Mouse (Mus musculus) CD4-positive naive resting alpha-beta T cell, adult 76 days (primary cell): Measurements from ENCODE around the gene Gm8334. TPM values are rescaled to one million over a fixed set of nuclear protein-coding genes. Genes with fewer than 3 reads are reported as not detected.

ENCODE experiments used
- total RNA-seq: library from RNA; stranded (reverse); gene quantifications from one replicate; pipeline ENCODE4 v1.2.4, GENCODE M21; 2023

Gm8334 gene
- not detected for total RNA-seq

GRCm38 (mm10) chrX:148615053-148615452, at the start of gene Gm8334:
TSS of gene Gm8334 (minus strand) at chrX:148615153.

DNA sequence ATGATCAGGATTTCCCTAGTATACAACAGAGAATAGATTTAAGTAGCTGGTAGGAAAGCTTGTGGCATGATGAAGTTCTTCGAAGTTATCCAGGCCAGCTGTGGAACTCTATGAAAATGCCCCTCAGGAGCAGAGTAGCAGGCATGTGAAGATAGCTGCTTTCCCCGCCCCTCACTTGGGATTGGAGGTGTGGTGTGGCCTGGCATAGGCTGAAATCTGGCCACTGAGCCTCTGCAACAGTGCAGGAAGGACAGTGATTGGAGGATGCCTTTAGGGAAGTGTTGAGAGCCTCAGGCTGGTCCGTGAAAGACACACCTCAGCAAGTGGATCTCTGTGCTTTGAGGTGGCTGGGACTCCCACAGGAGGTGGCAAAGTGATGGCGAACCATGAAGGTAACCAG, 48.3 kb upstream of the Gm8334 start, which contains the start of gene Gm15127:
Gene Gm15127, plus strand, starts transcription at position 301 of the 400 bp plus-strand sequence.

Other genes starting within 250 kb of the Gm8334 start
- not detected for gene Gm15114, start 126.2 kb downstream of the Gm8334 start, total RNA-seq
- gene Gm15127, start 48.4 kb upstream of the Gm8334 start, total RNA-seq: not detected
- not detected for gene Luzp4, start 242.5 kb upstream of the Gm8334 start, total RNA-seq